Mouse (Mus musculus) ZHBTc4 (cell line): ENCODE data around the gene Zfp119b.
A peak's percentile ranks its signal among the peaks of the same experiment; 100 is the strongest.

ENCODE experiments used
- DNase-seq: peaks from one replicate; pipeline ENCODE4 v3.0.0-alpha.2; 2011; ENCODE audit warnings: low read depth, low spot score

Gene Zfp119b

GRCm38 (mm10) chr17:55949400-55949799 is at the start of gene Zfp119b:
Zfp119b (minus strand) TSS chr17:55949500.
- DNase-seq = no peak

DNA sequence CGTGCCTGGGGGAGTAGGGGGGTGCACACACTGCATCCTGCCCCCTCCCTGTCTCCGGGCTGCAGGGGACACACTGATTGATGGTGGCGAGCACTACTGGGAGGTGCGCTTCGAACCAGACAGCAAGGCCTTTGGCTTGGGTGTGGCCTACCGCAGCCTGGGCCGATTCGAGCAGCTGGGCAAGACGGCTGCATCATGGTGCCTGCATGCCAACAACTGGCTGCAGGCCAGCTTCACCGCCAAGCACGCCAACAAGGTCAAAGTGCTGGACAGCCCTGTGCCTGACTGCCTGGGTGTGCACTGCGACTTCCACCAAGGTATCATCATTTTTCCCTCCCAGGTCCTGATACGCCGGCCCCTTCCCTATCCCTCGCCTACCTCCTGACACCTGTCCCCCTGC is 46.7 kb upstream of the Zfp119b start:
- DNase-seq = no peak

- DNase-seq = peak; percentile 40
Observed at GRCm38 (mm10) chr17:55990278-55990898, 41.1 kb upstream of the Zfp119b start.

- DNase-seq = peak; percentile 88
Observed at GRCm38 (mm10) chr17:55986030-55986961, 37.0 kb upstream of the Zfp119b start, which contains the start of gene Fsd1. Fsd1 (plus strand) TSS chr17:55986509.

- DNase-seq = no peak
Observed at GRCm38 (mm10) chr17:55977301-55977700, 28.0 kb upstream of the Zfp119b start.

DNA sequence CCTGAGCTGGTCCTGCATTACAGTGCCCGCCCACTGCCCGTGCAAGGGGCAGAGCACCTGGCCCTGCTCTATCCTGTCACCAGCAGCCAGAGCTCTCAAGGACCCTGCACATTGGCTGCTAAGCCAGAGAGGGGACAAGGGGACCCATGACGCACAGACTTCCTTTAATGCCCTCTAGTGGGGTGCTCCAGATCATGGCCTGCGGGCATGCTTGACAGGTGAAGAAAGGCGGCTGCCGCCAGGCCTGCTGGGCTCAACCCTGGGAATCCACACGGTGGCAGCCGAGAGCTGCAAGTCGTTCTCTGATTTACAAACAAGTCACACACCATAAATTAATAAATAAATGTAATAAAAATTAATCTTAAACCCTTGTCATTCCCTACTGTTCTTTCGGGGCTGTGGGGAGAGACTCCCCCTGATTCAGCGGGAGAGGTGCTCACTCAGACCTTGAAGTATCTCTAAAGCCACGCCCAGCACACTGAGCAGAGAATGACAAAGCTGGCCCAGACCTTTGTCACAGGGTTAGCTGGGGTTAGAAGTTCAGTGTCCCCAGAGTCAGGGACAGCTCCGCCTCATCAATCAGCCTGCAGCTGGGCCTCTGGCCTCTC is 27.1 kb upstream of the Zfp119b start:
- DNase-seq = peak; percentile 85

DNA sequence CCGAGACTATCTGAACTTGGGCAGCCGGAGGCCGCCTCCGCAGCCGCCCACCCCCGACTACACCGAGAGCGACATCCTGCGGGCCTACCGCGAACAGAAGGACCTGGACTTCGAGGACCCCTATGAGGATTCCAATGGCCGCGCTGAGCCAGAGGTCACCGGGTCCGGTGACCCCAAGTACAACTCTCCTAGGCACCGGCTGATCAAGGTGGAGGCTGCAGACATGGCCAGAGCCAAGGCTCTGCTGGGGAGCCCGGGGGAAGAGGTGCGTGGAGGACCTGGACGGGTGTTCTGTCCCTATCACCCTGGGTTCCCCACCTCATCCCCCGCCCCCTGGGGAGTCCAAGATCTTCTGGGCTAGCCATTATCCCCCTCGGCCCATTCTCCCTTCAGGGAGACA is 22.2 kb upstream of the Zfp119b start:
- no peak for DNase-seq

DNA sequence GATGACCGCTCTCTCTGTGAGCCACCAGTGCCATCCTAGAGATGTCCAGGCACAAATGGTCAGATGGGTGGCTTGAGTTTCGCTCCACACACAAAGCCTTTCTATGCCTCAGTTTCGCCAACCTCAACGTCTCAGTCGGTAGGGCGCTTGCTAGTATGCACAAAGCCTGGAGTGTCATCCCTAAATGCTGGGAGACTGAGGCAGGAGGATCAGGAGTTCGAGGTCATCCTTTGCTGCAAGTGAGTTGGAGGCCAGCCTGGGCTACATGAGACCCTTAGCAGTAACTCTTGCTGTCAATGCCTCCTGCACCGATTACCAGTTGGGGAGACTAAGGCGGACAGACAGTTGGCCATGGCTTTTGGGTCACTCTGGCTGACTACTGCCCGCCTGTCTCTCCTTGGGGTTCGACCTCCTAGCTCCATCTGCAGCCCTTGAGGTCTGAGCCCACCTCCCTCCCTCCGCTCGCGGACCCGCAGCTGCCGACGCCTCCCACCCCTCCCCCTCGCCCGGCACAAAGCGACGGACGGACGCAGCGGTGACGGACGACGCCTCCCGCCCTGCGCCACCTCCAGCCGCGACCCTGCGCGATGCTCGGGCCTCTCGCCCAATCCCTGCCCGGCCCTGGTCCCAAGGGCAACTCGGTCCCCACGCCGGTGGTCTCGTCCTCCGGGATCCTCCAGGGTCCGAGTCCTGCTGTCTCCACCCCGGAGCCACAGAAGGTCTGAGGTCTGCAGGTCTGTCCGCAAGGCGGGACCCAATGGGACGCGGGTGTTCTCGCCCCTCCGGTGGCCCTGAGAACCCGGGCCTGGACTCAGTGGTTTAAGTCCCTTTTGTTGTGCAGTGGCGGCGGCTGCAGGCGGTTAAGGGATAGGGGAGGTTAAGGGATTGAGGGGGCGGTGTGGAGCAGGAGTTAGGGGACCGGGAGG is 20.9 kb upstream of the Zfp119b start, which contains the start of gene Shd:
Gene Shd, plus strand, starts transcription at position 502 of the 926 bp plus-strand sequence.
- DNase-seq = peak; percentile 46

- DNase-seq = peak; percentile 33
Observed at GRCm38 (mm10) chr17:55969560-55969959, 20.3 kb upstream of the Zfp119b start.

- no peak for DNase-seq
Observed at GRCm38 (mm10) chr17:55968210-55968609, 18.9 kb upstream of the Zfp119b start.

GRCm38 (mm10) chr17:55967186-55967585 is 17.9 kb upstream of the Zfp119b start:
- DNase-seq = no peak

DNA sequence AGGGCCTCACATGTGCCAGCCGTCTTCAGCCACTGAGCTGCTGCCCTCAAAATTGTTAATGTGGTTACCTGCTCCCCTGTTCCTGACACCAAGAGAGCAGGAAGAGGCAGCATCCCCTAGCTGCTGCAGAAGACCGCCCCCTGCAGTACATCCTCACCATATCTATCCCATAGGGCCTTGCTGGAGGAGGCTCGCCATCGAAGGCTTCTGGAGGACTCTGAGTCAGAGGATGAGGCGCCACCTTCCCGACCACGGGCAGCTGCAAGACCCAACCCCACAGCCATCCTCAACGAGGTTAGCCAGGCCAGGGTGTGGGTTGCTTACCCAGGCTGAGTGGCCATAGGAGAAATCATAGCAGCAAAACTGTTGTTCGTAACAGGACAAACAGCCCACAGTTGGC is 15.7 kb upstream of the Zfp119b start:
- DNase-seq = no peak

DNA sequence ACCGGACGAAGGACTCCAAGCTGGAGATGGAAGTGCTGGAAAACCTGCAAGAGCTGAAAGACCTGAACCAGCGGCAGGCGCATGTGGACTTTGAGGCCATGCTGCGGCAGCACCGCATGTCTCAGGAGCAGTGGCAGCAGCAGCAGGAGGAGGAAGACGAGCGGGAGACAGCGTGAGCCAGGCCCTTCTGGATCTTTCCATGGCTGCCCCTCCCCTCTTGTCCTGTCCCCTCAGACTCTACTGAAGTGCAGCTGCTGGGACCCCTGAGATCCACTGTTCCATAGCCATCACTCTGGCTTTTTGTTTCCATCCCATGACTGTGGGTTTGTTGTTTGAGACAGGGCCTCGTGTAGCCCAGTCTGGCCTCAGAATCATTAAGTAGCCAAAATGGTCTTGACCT is 15.2 kb upstream of the Zfp119b start:
- no peak for DNase-seq

GRCm38 (mm10) chr17:55963171-55963570 is 13.9 kb upstream of the Zfp119b start:
- peak; percentile 53 for DNase-seq

DNA sequence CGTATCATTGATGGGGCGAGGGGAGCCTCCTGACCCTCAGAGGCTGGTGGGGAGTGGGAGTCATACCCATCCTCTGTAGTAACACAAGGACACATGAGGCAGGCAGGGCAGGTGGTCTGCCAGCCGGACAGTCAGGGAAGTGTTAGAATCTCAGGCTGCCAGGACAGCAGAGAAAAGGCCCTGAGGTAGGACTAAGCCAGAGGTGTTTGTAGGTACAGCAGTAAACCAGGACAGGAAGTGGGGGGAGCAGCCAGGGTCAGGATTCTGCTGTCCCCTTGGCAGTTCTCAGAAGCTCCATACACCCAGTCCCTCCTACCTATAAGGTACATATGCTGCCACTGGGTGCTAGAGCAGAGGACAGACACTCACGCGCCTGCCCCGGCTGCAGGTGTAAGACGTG is 12.3 kb upstream of the Zfp119b start:
- DNase-seq = no peak

DNA sequence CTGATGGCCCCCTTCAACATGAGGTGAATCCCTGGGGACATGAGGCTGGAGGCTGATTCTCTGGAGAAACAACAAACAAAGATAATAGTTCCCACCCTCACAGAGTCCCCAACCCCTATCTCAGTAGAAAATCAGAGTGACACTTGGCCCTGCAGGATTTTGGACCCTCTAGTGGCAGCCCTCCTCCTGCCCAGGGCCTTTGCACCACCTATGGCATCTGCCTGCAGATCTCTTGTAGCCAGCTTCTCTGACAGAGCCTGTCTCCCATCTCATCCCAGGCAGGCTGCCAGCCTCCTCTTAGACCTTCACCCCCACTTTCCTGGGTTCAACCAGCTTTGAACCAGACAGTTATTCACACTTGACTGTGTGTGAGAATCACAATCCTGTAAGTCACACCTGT is 11.5 kb upstream of the Zfp119b start:
- no peak for DNase-seq

DNA sequence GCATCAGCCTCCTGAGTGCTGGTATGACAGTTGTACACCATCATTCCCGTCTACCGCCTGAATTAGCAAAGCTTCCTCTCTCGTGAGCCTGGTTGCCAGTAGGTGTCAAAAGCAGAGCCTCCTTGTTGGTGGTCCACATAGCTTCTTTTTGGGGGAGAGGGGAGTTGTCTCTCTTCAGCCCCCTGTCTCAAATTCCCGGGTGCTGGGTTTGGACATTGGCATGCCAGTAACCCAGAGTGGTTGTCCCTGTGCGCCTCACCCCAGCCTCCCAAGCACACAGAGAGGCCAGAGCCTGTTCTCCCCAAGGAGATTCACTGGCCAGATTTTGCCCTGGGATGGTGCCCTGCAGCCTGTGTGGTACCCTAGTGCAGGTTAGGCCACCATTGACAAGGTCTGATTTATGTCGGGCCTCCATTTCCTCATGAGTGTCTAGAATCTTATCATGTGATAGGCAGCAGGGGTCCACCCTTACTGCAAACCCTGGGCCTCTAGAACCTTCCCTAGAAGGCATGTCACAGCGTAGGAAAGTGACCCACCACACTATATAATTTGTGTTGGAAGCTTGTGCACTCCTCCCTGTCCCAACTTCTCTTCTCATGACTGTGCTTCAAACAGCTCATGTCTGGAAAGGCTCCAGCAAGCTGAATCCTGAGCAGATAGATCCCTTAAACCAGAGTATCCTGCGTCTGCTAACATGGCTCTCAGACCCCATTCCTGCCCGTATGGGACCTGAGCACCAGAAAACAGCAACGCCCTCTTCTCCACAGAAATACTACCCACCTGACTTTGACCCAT is 10.8 kb upstream of the Zfp119b start:
- DNase-seq = no peak

DNA sequence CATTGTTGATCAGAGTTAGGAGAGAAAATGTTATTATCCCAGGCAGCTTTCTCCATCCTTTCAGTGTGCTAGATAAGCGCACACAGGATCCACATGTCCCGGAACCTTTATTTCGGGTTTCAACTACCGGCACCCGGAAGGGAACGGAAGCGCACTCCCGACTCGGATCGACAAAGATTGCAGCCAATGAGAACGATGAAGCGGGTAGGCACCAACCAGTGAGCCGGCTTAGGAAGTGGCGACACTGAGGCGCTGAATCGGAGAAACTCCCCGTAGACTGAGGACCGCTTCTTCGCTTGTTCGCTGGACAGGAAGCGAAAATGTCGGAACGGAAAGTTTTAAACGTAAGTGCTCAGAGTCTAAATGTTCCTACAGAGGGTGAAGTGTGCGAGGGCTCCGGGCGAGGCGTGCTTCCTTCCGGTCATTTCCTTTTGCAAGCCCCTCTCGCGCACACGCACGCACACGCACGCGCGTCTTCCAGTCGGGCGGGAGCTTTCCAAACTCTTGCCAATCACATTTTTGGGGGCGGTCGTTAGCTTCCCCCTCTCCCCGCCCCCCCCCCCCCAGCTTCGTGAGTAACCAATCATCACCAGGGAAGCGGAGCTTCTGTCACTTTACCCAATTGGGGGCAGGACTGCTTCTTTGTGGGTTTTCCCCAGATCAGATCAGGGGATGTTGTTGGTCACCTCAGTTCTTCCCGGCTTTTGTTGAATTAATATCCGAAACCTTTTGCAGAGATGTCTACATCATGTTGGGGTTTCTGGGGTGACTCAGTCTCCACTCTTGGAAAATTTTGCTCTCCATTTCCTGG is 9.8 kb upstream of the Zfp119b start, which contains the start of gene Yju2:
Gene Yju2, plus strand, starts transcription at position 182 of the 811 bp plus-strand sequence.
- DNase-seq = peak; percentile 97

DNA sequence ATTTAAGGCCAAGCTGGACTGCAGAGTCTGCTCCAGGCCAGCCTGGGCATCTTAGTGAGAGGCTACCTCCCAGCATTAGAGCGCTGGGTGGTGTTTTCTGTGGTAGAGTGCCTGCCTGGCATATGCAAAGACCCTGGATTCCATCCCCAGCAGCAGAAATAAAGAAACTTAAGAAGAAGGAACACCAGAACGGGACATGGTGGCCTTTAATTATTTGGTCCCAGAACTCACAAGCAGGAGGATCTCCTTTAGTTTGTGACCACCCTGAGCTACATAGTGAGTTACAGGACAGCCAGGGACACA is 9.2 kb upstream of the Zfp119b start:
- no peak for DNase-seq
